Mouse (Mus musculus): ENCODE measurements around the gene Cacna1b. TPM values are rescaled to one million over a fixed set of nuclear protein-coding genes. Genes with fewer than 3 reads are reported as not detected.

The Cacna1b gene
- polyA plus RNA-seq, 1 experiment: 32.9 TPM

GRCm38 (mm10) chr2:24642834-24643233 lies 120.1 kb downstream of the Cacna1b start:
- 79% methylated on average over 7 of the region's 7 CpGs for WGBS
- no peak for DNase-seq
- Histone ChIP-seq H3K4me1 (ENCODE audit: control insufficient read depth, insufficient read depth, low read length) (no peaks in the 10 kb centered on the region), H3K27me3 (ENCODE audit: control insufficient read depth, insufficient read depth, low read length) (no peaks in the 10 kb centered on the region), H3K27ac (ENCODE audit: insufficient read depth, low read length) (no peak overlapping the region), H3K4me3 (replicated peaks; ENCODE audit: insufficient read depth, low read depth, low read length) (no peak overlapping the region)
- TF ChIP-seq CTCF (IDR thresholded peaks at IDR 0.05; ENCODE audit: borderline replicate concordance, insufficient read depth, low read depth, low read length) (no peak), POLR2A (IDR thresholded peaks at IDR 0.05; ENCODE audit: borderline replicate concordance, insufficient read depth, low read length) (no peak)

GRCm38 (mm10) chr2:24638102-24638954 lies 124.6 kb downstream of the Cacna1b start:
- DNase-seq: no peak
- no peak overlapping the region for H3K4me3 ChIP-seq (replicated peaks; ENCODE audit: insufficient read depth, low read depth, low read length)
- H3K4me1 ChIP-seq (ENCODE audit: control insufficient read depth, insufficient read depth, low read length): no peaks in the 10 kb centered on the region
- 58% methylated on average over 14 of the region's 14 CpGs for WGBS
- no peak overlapping the region for H3K27ac ChIP-seq (ENCODE audit: insufficient read depth, low read length)
- no peaks in the 10 kb centered on the region for H3K27me3 ChIP-seq (ENCODE audit: control insufficient read depth, insufficient read depth, low read length)
- TF ChIP-seq POLR2A (IDR thresholded peaks at IDR 0.05; ENCODE audit: borderline replicate concordance, insufficient read depth, low read length) (no peak), CTCF (IDR thresholded peaks at IDR 0.05; ENCODE audit: borderline replicate concordance, insufficient read depth, low read depth, low read length) (no peak)

GRCm38 (mm10) chr2:24633645-24634044 lies 129.3 kb downstream of the Cacna1b start:
- no peak overlapping the region for H3K4me3 ChIP-seq (replicated peaks; ENCODE audit: insufficient read depth, low read depth, low read length)
- 89% methylated on average over 6 of the region's 6 CpGs for WGBS
- H3K4me1 ChIP-seq (ENCODE audit: control insufficient read depth, insufficient read depth, low read length): no peaks in the 10 kb centered on the region
- H3K27ac ChIP-seq (ENCODE audit: insufficient read depth, low read length): no peak overlapping the region
- no peak for DNase-seq
- TF ChIP-seq POLR2A (IDR thresholded peaks at IDR 0.05; ENCODE audit: borderline replicate concordance, insufficient read depth, low read length): no peak
- no peak for TF ChIP-seq CTCF (IDR thresholded peaks at IDR 0.05; ENCODE audit: borderline replicate concordance, insufficient read depth, low read depth, low read length)
- no peaks in the 10 kb centered on the region for H3K27me3 ChIP-seq (ENCODE audit: control insufficient read depth, insufficient read depth, low read length)

GRCm38 (mm10) chr2:24617141-24617540 lies 145.8 kb downstream of the Cacna1b start:
- TF ChIP-seq CTCF (IDR thresholded peaks at IDR 0.05; ENCODE audit: borderline replicate concordance, insufficient read depth, low read depth, low read length) (no peak), POLR2A (IDR thresholded peaks at IDR 0.05; ENCODE audit: borderline replicate concordance, insufficient read depth, low read length) (no peak)
- Histone ChIP-seq H3K27ac (ENCODE audit: insufficient read depth, low read length) (no peak overlapping the region), H3K4me1 (ENCODE audit: control insufficient read depth, insufficient read depth, low read length) (no peaks in the 10 kb centered on the region), H3K4me3 (replicated peaks; ENCODE audit: insufficient read depth, low read depth, low read length) (no peak overlapping the region), H3K27me3 (ENCODE audit: control insufficient read depth, insufficient read depth, low read length) (no peaks in the 10 kb centered on the region)
- WGBS: 77% methylated on average over 4 of the region's 4 CpGs
- DNase-seq: no peak

GRCm38 (mm10) chr2:24609789-24610188 lies 153.2 kb downstream of the Cacna1b start:
- no peaks in the 10 kb centered on the region for H3K27me3 ChIP-seq (ENCODE audit: control insufficient read depth, insufficient read depth, low read length)
- H3K27ac ChIP-seq (ENCODE audit: insufficient read depth, low read length): no peak overlapping the region
- DNase-seq: no peak
- 83% methylated on average over 7 of the region's 7 CpGs for WGBS
- TF ChIP-seq CTCF (IDR thresholded peaks at IDR 0.05; ENCODE audit: borderline replicate concordance, insufficient read depth, low read depth, low read length) (no peak), POLR2A (IDR thresholded peaks at IDR 0.05; ENCODE audit: borderline replicate concordance, insufficient read depth, low read length) (no peak)
- H3K4me3 ChIP-seq (replicated peaks; ENCODE audit: insufficient read depth, low read depth, low read length): no peak overlapping the region
- H3K4me1 ChIP-seq (ENCODE audit: control insufficient read depth, insufficient read depth, low read length): no peaks in the 10 kb centered on the region

- TF ChIP-seq POLR2A (IDR thresholded peaks at IDR 0.05; ENCODE audit: borderline replicate concordance, insufficient read depth, low read length) (no peak), CTCF (IDR thresholded peaks at IDR 0.05; ENCODE audit: borderline replicate concordance, insufficient read depth, low read depth, low read length) (no peak)
- Histone ChIP-seq H3K4me3 (replicated peaks; ENCODE audit: insufficient read depth, low read depth, low read length) (no peak overlapping the region), H3K4me1 (ENCODE audit: control insufficient read depth, insufficient read depth, low read length) (no peaks in the 10 kb centered on the region), H3K27me3 (ENCODE audit: control insufficient read depth, insufficient read depth, low read length) (no peaks in the 10 kb centered on the region), H3K27ac (ENCODE audit: insufficient read depth, low read length) (no peak overlapping the region)
- WGBS: 37% methylated on average over 7 of the region's 7 CpGs
- DNase-seq: no peak
These were observed 154.2 kb downstream of the Cacna1b start for GRCm38 (mm10) chr2:24608765-24609138.

GRCm38 (mm10) chr2:24607905-24608764 lies 154.8 kb downstream of the Cacna1b start:
- Histone ChIP-seq H3K27me3 (ENCODE audit: control insufficient read depth, insufficient read depth, low read length) (no peaks in the 10 kb centered on the region), H3K4me3 (replicated peaks; ENCODE audit: insufficient read depth, low read depth, low read length) (no peak overlapping the region), H3K4me1 (ENCODE audit: control insufficient read depth, insufficient read depth, low read length) (no peaks in the 10 kb centered on the region), H3K27ac (ENCODE audit: insufficient read depth, low read length) (no peak overlapping the region)
- WGBS: 39% methylated on average over 13 of the region's 13 CpGs
- no peak for TF ChIP-seq POLR2A (IDR thresholded peaks at IDR 0.05; ENCODE audit: borderline replicate concordance, insufficient read depth, low read length)
- TF ChIP-seq CTCF (IDR thresholded peaks at IDR 0.05; ENCODE audit: borderline replicate concordance, insufficient read depth, low read depth, low read length): no peak
- DNase-seq: peak in 1 of 2 experiments; percentile 12

Data from cerebellum, adult 2 months (tissue).